Mouse (Mus musculus): ENCODE data around the gene Arhgef19.

GRCm38 (mm10) chr4:141246089-141246997, 7.0 kb downstream of the Arhgef19 start:
- TF ChIP-seq POLR2A (IDR thresholded peaks at IDR 0.05; ENCODE audit: borderline replicate concordance, extremely low read depth, insufficient read depth, insufficient read length, poor library complexity, severe bottlenecking) = no peak
- no peak for TF ChIP-seq CTCF (IDR thresholded peaks at IDR 0.05; ENCODE audit: borderline replicate concordance, extremely low read depth, insufficient read depth, insufficient read length)

Measured in brain, embryonic 14.5 days (tissue).